Mouse (Mus musculus): Measurements from ENCODE around the gene Abtb2. TPM values are rescaled to one million over a fixed set of nuclear protein-coding genes. Genes with fewer than 3 reads are reported as not detected.

Abtb2 gene
- polyA plus RNA-seq, 1 experiment: 4.0 TPM

DNA sequence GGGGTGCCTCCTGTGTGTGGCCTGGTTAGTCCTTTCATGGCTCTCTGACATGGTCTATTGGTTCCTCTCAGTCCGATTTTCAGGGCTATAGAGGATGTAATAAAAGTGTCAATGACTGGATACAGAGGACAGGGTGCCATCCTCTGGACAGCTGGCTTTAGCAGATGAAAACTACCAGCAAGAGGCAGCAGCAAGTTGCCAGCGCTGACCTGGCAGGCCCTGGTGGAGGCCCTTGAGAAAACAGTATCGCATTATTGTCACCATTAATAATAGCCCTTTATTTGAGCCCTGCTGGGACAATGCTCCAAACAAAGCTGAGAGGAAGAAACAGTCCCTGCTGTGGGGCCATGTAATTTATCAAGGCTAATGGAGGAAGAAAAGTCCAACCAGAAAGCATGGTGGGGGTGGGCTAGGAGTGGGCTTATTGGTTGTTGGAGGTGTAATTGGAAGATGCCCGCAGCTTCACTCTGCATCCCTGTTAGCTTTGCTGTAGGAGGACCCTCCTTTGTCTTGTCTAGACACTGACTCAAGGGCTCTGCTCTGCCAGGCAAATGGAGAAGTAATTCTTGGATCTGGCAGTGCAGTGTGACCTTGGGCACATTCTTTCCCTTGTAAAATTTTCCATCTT, 77.6 kb downstream of the Abtb2 start:
- Histone ChIP-seq H3K27me3 (ENCODE audit: control insufficient read depth, insufficient read depth, insufficient read length) (no peaks in the 10 kb centered on the region), H3K79me2 (ENCODE audit: control insufficient read depth, insufficient read depth) (no peaks in the 10 kb centered on the region), H3K36me3 (ENCODE audit: control insufficient read depth, insufficient read depth) (no peaks in the 10 kb centered on the region), H3ac (ENCODE audit: control insufficient read depth, insufficient read length, low read depth) (no peak overlapping the region), H3K4me3 (ENCODE audit: insufficient read depth, poor library complexity, severe bottlenecking) (no peak overlapping the region), H3K79me3 (ENCODE audit: low read depth) (no peaks in the 10 kb centered on the region)
- TF ChIP-seq FOSL1 (IDR thresholded peaks at IDR 0.05; ENCODE audit: insufficient read depth, low read length, poor library complexity, severe bottlenecking) (no peak), MAX (IDR thresholded peaks at IDR 0.05) (no peak), CEBPB (IDR thresholded peaks at IDR 0.05; ENCODE audit: low read depth) (no peak), USF1 (IDR thresholded peaks at IDR 0.05; ENCODE audit: low read depth) (no peak), MYOD1 (IDR thresholded peaks at IDR 0.05; ENCODE audit: control insufficient read depth, insufficient read length, low read depth) (no peak), MYOG (IDR thresholded peaks at IDR 0.05; ENCODE audit: control insufficient read depth, extremely low read depth, insufficient read length) (no peak), CTCF (IDR thresholded peaks at IDR 0.05; ENCODE audit: control insufficient read depth, insufficient read depth, insufficient read length) (no peak)

DNA sequence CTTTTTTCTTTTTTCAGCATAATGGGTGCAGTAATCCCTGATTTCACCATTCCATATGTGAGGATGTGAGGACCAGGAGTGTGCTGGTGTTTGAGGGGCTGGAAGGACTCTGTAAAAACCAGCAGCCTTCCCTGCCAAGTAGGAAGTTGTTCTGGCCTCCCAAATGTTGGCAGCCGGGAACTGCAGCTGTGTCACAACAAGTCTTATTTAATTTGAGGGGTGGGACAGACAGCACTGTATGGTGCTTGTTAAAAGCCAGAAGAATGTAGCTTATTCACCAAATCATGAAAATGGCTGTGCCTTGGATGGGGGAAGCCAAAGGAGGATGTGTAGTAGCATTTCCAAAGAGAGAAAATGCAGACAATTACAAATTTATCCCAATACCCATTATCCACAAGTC, 78.3 kb downstream of the Abtb2 start:
- no peak for TF ChIP-seq USF1 (IDR thresholded peaks at IDR 0.05; ENCODE audit: low read depth)
- no peak for TF ChIP-seq MAX (IDR thresholded peaks at IDR 0.05)
- no peak for TF ChIP-seq CTCF (IDR thresholded peaks at IDR 0.05; ENCODE audit: control insufficient read depth, insufficient read depth, insufficient read length)
- TF ChIP-seq CEBPB (IDR thresholded peaks at IDR 0.05; ENCODE audit: low read depth): no peak
- TF ChIP-seq MYOG (IDR thresholded peaks at IDR 0.05; ENCODE audit: control insufficient read depth, extremely low read depth, insufficient read length): no peak
- no peak for TF ChIP-seq FOSL1 (IDR thresholded peaks at IDR 0.05; ENCODE audit: insufficient read depth, low read length, poor library complexity, severe bottlenecking)
- no peak for TF ChIP-seq MYOD1 (IDR thresholded peaks at IDR 0.05; ENCODE audit: control insufficient read depth, insufficient read length, low read depth)
- H3K36me3 ChIP-seq (ENCODE audit: control insufficient read depth, insufficient read depth): no peaks in the 10 kb centered on the region
- H3K79me2 ChIP-seq (ENCODE audit: control insufficient read depth, insufficient read depth): no peaks in the 10 kb centered on the region
- H3ac ChIP-seq (ENCODE audit: control insufficient read depth, insufficient read length, low read depth): no peak overlapping the region
- H3K27me3 ChIP-seq (ENCODE audit: control insufficient read depth, insufficient read depth, insufficient read length): no peaks in the 10 kb centered on the region
- H3K4me3 ChIP-seq (ENCODE audit: insufficient read depth, poor library complexity, severe bottlenecking): no peak overlapping the region
- H3K79me3 ChIP-seq (ENCODE audit: low read depth): no peaks in the 10 kb centered on the region

- Histone ChIP-seq H3K27me3 (ENCODE audit: control insufficient read depth, insufficient read depth, insufficient read length) (no peaks in the 10 kb centered on the region), H3K79me2 (ENCODE audit: control insufficient read depth, insufficient read depth) (no peaks in the 10 kb centered on the region), H3K36me3 (ENCODE audit: control insufficient read depth, insufficient read depth) (no peaks in the 10 kb centered on the region), H3ac (ENCODE audit: control insufficient read depth, insufficient read length, low read depth) (no peak overlapping the region), H3K79me3 (ENCODE audit: low read depth) (no peaks in the 10 kb centered on the region), H3K4me3 (ENCODE audit: insufficient read depth, poor library complexity, severe bottlenecking) (no peak overlapping the region)
- no peak for TF ChIP-seq MAX (IDR thresholded peaks at IDR 0.05)
- TF ChIP-seq MYOG (IDR thresholded peaks at IDR 0.05; ENCODE audit: control insufficient read depth, extremely low read depth, insufficient read length): no peak
- no peak for TF ChIP-seq CTCF (IDR thresholded peaks at IDR 0.05; ENCODE audit: control insufficient read depth, insufficient read depth, insufficient read length)
- no peak for TF ChIP-seq CEBPB (IDR thresholded peaks at IDR 0.05; ENCODE audit: low read depth)
- no peak for TF ChIP-seq USF1 (IDR thresholded peaks at IDR 0.05; ENCODE audit: low read depth)
- no peak for TF ChIP-seq MYOD1 (IDR thresholded peaks at IDR 0.05; ENCODE audit: control insufficient read depth, insufficient read length, low read depth)
- TF ChIP-seq FOSL1 (IDR thresholded peaks at IDR 0.05; ENCODE audit: insufficient read depth, low read length, poor library complexity, severe bottlenecking): no peak
Measured at GRCm38 (mm10) chr2:103650314-103650879, 84.3 kb downstream of the Abtb2 start.

- TF ChIP-seq MAX (IDR thresholded peaks at IDR 0.05) (no peak), MYOD1 (IDR thresholded peaks at IDR 0.05; ENCODE audit: control insufficient read depth, insufficient read length, low read depth) (no peak), CEBPB (IDR thresholded peaks at IDR 0.05; ENCODE audit: low read depth) (no peak), USF1 (IDR thresholded peaks at IDR 0.05; ENCODE audit: low read depth) (no peak), CTCF (IDR thresholded peaks at IDR 0.05; ENCODE audit: control insufficient read depth, insufficient read depth, insufficient read length) (no peak), FOSL1 (IDR thresholded peaks at IDR 0.05; ENCODE audit: insufficient read depth, low read length, poor library complexity, severe bottlenecking) (no peak), MYOG (IDR thresholded peaks at IDR 0.05; ENCODE audit: control insufficient read depth, extremely low read depth, insufficient read length) (no peak)
- H3K36me3 ChIP-seq (ENCODE audit: control insufficient read depth, insufficient read depth): no peaks in the 10 kb centered on the region
- no peak overlapping the region for H3ac ChIP-seq (ENCODE audit: control insufficient read depth, insufficient read length, low read depth)
- no peaks in the 10 kb centered on the region for H3K79me2 ChIP-seq (ENCODE audit: control insufficient read depth, insufficient read depth)
- H3K27me3 ChIP-seq (ENCODE audit: control insufficient read depth, insufficient read depth, insufficient read length): no peaks in the 10 kb centered on the region
- no peak overlapping the region for H3K4me3 ChIP-seq (ENCODE audit: insufficient read depth, poor library complexity, severe bottlenecking)
- H3K79me3 ChIP-seq (ENCODE audit: low read depth): no peaks in the 10 kb centered on the region
Measured at GRCm38 (mm10) chr2:103652121-103652520, 86.0 kb downstream of the Abtb2 start.

- no peak overlapping the region for H3K4me3 ChIP-seq (ENCODE audit: insufficient read depth, poor library complexity, severe bottlenecking)
- no peaks in the 10 kb centered on the region for H3K36me3 ChIP-seq (ENCODE audit: control insufficient read depth, insufficient read depth)
- H3K79me2 ChIP-seq (ENCODE audit: control insufficient read depth, insufficient read depth): no peaks in the 10 kb centered on the region
- no peaks in the 10 kb centered on the region for H3K27me3 ChIP-seq (ENCODE audit: control insufficient read depth, insufficient read depth, insufficient read length)
- no peaks in the 10 kb centered on the region for H3K79me3 ChIP-seq (ENCODE audit: low read depth)
- no peak overlapping the region for H3ac ChIP-seq (ENCODE audit: control insufficient read depth, insufficient read length, low read depth)
- no peak for TF ChIP-seq MAX (IDR thresholded peaks at IDR 0.05)
- TF ChIP-seq CEBPB (IDR thresholded peaks at IDR 0.05; ENCODE audit: low read depth): no peak
- TF ChIP-seq USF1 (IDR thresholded peaks at IDR 0.05; ENCODE audit: low read depth): no peak
- no peak for TF ChIP-seq MYOG (IDR thresholded peaks at IDR 0.05; ENCODE audit: control insufficient read depth, extremely low read depth, insufficient read length)
- no peak for TF ChIP-seq CTCF (IDR thresholded peaks at IDR 0.05; ENCODE audit: control insufficient read depth, insufficient read depth, insufficient read length)
- TF ChIP-seq FOSL1 (IDR thresholded peaks at IDR 0.05; ENCODE audit: insufficient read depth, low read length, poor library complexity, severe bottlenecking): no peak
- TF ChIP-seq MYOD1 (IDR thresholded peaks at IDR 0.05; ENCODE audit: control insufficient read depth, insufficient read length, low read depth): no peak
Measured at GRCm38 (mm10) chr2:103655037-103655436, 88.9 kb downstream of the Abtb2 start.

Measured in C2C12 (cell line).